Mouse (Mus musculus) Muller cell, postnatal 12 days (primary cell): ENCODE data around the gene Srgn.
A peak's percentile ranks its signal among the peaks of the same experiment; 100 is the strongest.
"Not testable (repeated sequence)": the region's sequence is repeated elsewhere in the genome, so short reads cannot be mapped to it uniquely, and the experiment has no call there.

Source experiments
- DNase-seq: peaks from one replicate; pipeline ENCODE4 v3.0.0-alpha.2; 2015; ENCODE audit errors: inconsistent ontology term

The Srgn gene

GRCm38 (mm10) chr10:62485878-62486582 lies 41.2 kb downstream of the Srgn start:
- peak; percentile 69 for DNase-seq

GRCm38 (mm10) chr10:62481108-62481852 lies 46.0 kb downstream of the Srgn start:
- DNase-seq = no peak

- no peak for DNase-seq
These were observed 50.3 kb downstream of the Srgn start for GRCm38 (mm10) chr10:62476980-62477379.

- DNase-seq = no peak
These were observed 52.3 kb downstream of the Srgn start for GRCm38 (mm10) chr10:62474944-62475343.

GRCm38 (mm10) chr10:62471105-62471504 lies 56.1 kb downstream of the Srgn start:
- DNase-seq = peak; percentile 51

GRCm38 (mm10) chr10:62469736-62470135 lies 57.5 kb downstream of the Srgn start:
- no peak for DNase-seq

GRCm38 (mm10) chr10:62461321-62461720 lies 65.9 kb downstream of the Srgn start:
- DNase-seq = no peak

- not testable (repeated sequence) for DNase-seq
These were observed 75.2 kb downstream of the Srgn start for GRCm38 (mm10) chr10:62452001-62452400.

GRCm38 (mm10) chr10:62450280-62450640 lies 77.0 kb downstream of the Srgn start:
- DNase-seq = no peak

- DNase-seq = peak; percentile 95
These were observed 77.6 kb downstream of the Srgn start, which contains the start of the genes 4930507D05Rik and Supv3l1 for GRCm38 (mm10) chr10:62449364-62450279. Gene 4930507D05Rik (plus strand): TSS chr10:62449489. Gene Supv3l1 (minus strand): TSS chr10:62449738.
